Mouse (Mus musculus) bone marrow macrophage, adult 2 months (primary cell): ENCODE results near the gene AI182371.

Experiments
- CTCF ChIP-seq: IDR thresholded peaks from 2 replicates; pipeline ENCODE4 v1.5.1; 2012; ENCODE audit warnings: low read depth, mild to moderate bottlenecking, low read length, moderate library complexity
- POLR2A ChIP-seq: IDR thresholded peaks from 2 replicates; pipeline ENCODE4 v1.6.1; 2012; ENCODE audit warnings: mild to moderate bottlenecking, low read depth, low read length, borderline replicate concordance

DNA sequence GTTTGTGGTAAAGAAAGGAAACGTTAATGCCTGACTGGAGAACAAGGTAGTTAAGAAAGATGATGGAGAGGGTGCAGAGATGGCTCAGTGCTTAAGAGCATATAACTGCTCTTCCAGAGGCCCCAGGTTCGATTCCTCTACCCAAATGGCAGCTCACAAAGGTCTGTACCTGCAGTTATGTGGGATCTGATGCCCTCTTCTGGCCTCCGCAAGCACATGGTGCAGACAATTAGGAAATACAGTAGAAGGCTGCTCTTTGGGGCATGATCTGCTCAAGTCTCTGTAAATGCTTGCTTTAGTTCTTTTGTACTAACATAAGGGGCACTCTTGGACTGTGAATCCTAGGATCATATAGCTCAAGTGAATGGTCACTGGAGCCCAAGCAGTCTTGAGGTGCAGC is 7.4 kb upstream of the AI182371 start:
- no peak for TF ChIP-seq POLR2A
- peak; percentile 42; the same call in 1 of the 2 replicates for TF ChIP-seq CTCF
